Mouse (Mus musculus) lung, postnatal 25 days (tissue): ENCODE results near the gene Slc7a11.

Source experiments
- DNase-seq: peaks from one replicate; pipeline ENCODE4 v3.0.0; 2022; ENCODE audit warnings: low spot score

The Slc7a11 gene

DNA sequence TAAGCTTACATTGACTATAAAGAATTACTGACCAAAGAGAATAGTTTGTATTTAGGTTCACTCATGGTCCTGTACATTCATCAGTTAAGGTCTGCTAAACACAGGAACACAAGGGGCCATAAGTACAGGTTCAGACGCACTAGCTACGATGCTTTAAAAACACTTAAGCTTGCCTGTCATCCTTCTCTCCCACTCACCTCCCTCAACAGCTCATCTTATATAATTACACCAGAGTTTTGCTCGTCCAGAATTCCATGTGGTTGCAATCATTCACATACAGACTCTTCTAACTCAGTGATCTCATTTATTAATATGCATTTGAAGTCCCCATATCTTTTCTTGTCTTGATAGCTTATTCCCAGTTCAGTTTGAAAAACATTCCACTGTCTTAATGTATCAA is 458.6 kb downstream of the Slc7a11 start:
- DNase-seq: no peak

- no peak for DNase-seq
Measured at GRCm38 (mm10) chr3:49983429-49984268, 459.8 kb downstream of the Slc7a11 start.

GRCm38 (mm10) chr3:49973994-49974393 is 469.4 kb downstream of the Slc7a11 start:
- DNase-seq: no peak

DNA sequence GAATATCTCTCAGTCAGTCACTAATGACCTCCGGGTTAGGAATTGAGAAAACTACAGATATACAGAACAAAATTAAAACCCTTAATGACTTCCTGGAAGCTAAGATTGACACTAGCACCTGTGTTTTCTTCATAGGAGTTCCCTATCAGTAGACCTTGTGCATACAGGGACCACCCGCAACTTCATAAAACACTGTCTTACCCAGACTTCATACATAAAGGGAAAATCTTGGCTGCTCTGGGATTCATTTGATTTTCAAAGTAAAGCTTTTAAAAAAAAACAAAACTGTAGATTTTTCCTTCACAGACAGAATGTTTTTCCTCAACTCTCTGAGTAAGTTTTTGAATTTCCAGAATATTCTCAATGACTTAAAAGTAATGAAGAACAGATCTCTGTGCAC is 477.8 kb downstream of the Slc7a11 start:
- DNase-seq: no peak

DNA sequence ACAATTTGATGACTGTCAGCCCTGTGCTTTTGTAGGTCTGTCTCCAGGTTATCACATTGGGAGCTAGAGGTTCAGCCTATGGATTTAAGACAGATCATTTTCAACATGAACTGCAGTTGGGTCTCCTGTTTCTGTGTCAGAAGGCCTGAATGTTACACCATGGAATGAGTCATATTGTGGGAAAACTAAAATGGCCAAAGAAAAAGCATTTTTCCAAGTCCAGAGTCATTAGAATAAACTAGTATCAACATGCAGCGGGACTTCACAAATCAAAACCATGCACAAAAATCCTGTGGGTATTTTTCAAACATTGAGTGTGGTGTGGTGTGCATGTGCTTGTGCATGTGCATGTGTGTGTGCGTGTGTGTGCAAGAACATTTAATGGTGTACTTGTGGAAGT is 482.8 kb downstream of the Slc7a11 start:
- no peak for DNase-seq

DNA sequence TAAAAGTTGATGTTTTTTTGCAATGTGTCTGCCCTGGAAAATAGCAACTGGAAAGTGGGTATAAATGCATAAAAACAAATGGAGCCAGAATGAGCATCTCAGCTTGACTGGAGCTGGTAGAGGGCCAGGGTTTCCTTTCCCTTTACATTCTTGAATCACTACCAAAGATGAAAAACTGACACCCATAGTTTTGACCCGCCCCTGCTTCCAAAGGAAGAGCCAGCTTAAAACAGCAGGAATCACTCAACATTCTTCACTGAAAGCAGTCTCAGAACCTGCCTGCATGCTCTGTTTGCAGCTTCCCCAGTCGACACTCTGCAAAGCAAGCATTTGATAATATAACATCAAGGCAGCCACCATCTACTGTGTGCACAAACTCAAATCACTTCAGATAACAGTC is 496.6 kb downstream of the Slc7a11 start:
- peak; percentile 27 for DNase-seq

DNA sequence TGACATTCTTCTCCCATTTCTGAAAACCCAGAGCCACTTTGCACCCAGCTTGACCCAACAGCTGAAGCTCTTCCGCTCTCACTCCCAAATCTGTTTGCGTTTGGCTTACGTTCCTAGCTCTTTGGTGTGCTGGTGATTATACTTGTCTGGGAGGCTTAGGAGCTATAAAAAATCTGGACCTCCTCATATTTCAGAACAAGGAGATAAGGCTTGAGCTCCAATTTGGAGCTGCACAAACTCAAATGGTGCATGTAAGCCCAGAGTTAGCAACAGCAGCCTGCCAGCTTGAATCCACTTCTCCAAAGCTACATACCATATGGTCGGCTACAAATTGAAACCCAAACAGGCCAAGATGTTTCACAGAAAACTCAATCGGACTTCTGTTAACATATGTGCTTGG is 498.6 kb downstream of the Slc7a11 start:
- peak; percentile 44 for DNase-seq

DNA sequence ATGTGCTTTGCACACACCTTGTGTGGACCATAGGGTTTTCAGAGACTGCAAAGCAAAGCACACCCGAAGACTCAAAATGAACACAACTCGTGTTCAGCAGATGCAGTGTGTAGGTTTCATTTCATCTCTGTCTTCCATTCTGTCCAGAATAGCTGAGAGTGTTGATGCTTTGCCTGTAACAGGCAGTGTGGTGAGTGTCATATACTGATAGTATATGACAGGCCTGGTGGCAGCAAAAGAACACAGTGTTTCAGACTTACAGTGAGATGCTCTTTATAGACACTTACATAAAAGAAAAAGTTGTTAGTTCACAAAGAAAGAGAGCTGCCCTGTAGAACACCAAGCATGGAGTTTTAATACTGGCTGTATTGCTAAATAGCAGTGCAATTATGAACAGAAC is 505.8 kb downstream of the Slc7a11 start:
- DNase-seq: no peak

- no peak for DNase-seq
Measured at GRCm38 (mm10) chr3:49929496-49929895, 513.9 kb downstream of the Slc7a11 start.

GRCm38 (mm10) chr3:49928509-49929263 is 514.7 kb downstream of the Slc7a11 start:
- DNase-seq: no peak

DNA sequence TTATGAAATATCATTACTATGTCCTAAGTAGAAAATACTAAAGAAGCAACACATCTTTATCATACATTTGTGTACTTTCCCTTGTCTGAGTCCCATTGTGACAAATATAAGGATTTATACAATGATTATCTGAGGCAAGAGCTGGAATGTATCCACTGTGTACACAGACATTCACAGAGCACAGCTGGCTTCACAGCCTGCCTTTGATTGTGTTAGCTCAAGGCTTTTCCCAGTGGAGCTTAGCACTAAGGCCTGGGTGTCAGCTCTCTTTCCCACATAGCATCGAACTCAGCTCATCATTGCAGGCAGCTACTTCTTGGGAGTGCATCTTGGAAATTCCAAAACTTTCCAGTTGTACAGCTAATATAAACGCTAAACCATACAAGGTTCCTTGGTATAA is 529.5 kb downstream of the Slc7a11 start:
- DNase-seq: no peak

DNA sequence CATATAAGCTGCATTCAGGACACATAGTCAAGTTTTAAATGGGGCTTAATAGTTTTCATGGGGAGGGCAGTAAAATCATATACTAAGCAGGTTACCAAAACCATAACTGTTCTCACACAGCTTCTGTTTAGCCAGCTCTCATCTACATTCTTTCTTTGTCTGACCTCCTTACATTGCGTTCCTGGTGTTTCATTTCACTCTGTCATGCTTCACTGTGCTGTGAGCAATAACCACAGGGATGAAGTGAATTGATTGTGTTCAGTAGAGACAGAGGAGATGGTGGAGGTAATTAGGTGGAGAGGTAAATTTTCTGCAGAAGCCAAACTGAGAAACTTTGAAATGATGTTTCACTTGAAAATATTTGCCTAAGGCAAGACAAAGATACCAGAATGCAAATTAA is 532.5 kb downstream of the Slc7a11 start:
- DNase-seq: no peak

DNA sequence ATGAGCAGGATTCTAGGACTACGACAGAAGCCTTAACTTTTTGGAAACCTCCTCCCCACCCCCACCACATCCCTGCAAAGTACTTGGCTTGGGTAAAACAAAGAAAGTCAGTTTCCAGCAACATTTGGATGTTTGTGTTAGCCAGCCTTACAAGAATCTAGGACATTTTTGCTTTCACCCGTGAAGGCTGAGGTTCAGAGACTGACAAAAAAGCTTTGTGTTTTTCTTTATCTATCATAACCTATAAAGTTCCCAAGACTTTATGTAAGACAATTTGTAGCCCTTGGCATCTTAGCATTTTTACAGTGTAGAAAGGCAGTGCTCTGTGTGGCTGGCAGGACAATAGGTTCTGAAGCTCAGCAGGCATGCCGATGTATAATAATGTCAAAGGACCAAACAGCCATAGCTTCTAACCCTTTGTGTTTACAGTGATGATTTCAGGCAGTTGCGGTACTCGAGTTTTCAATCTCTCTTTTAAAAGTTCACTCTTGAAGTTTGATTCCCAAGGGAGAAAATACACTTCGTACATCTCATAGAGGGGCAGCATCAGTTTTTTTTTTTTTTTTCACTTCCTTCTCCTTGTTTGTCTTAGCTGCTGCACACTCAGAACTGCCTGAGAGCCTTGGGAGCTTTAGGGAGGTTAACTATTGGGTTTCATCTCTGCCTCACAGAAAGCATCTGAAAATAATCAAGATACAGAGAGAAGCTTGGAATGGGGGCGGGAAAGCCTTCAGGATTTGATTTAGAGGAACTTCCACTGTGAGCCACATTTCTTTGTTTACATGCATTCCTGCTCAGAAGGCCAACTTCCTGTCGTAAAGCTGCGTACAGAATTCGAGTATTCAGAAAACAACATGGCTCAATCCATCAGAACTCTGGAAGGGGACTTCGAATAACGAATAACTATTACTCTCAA is 534.7 kb downstream of the Slc7a11 start:
- no peak for DNase-seq

DNA sequence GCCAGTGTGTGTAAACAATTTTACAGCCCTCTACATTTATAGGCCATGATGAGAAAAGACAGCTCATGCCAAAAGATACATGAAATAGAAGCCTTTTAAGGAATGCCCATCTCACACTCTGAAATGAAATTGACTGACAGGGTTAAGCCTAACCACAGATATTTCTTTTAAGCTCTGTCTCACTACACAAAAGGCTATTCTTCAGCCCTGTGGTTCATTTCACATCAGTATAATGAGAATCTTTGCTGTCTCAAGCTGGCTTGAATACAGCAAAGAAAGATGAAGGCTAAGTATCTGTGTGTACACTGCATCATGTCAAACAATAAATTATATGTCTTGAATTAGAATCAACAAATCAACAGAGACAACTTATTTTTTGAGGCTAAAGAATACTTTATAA is 549.5 kb downstream of the Slc7a11 start:
- DNase-seq: no peak

- DNase-seq: no peak
Measured at GRCm38 (mm10) chr3:49887359-49887758, 556.1 kb downstream of the Slc7a11 start.

DNA sequence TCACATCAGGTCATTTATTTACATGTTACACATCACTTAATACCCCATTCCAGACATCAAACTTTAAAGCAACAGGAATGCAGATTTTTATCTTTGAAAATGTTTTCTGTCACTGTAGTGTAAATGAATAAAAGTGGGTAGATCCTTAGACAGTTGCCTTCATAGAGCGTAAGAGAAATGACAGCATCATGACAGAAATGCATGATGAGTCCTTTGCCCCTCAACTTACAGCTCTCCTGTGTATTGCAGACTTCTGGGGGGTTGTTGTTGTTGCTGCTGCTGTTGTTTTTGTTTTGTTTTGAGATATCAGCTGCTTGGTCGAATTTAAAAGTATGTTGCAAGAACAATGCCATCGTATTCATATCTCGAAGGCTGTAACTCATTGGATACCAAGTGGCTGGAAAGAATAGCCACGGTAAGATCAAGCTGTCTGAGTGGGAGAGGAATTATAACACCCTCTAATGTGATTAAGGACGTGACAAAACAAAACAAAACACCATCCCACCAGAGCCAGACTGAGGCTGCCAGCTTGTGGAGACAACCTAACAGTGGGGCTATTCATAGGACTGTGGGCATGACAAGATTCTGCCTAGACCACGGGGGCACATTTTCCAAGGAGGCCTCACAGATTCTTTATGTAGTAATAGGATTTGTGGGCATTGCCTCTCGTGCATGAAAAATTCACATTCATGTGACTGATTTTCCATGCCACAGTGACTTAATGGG is 557.0 kb downstream of the Slc7a11 start:
- DNase-seq: no peak

DNA sequence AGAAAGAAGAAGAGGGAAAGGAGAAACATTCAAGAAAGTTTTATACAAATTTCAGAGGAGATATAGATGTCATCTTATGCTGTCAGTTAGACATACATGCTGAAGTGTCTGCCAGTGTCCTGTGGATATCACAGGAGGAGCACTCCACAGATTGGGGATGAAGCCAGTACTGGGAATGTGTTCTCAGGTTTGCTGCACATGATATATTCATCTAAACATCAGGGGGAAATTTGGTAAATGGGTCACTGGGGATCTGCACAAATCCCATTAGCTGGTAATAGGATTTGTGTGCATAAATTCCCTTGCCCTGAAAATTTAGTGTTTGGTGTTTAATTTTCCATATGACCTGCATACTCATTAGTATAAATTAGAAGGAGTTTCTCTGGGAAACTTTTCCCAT is 562.9 kb downstream of the Slc7a11 start:
- DNase-seq: no peak

DNA sequence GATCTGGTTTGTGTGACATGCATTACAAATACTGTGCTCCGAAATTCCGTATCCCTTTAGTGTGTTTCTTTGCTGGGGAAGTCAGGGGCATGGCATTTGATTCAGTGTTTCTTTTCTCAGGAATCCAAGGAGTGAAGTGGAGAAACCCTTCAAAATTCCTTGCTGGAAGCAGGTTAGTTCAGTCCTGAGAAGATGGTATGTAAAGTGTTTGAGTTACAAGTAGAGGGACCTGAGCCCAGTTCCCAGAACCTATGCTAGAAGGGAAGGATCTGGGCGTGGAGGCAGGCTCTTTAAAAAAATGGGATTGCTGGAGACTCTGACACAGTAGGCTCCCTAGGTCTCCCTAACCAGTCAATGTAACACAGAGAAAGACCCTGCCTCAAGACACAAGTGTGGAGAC is 572.6 kb downstream of the Slc7a11 start:
- DNase-seq: no peak

- DNase-seq: no peak
Measured at GRCm38 (mm10) chr3:49867951-49868584, 575.3 kb downstream of the Slc7a11 start.

DNA sequence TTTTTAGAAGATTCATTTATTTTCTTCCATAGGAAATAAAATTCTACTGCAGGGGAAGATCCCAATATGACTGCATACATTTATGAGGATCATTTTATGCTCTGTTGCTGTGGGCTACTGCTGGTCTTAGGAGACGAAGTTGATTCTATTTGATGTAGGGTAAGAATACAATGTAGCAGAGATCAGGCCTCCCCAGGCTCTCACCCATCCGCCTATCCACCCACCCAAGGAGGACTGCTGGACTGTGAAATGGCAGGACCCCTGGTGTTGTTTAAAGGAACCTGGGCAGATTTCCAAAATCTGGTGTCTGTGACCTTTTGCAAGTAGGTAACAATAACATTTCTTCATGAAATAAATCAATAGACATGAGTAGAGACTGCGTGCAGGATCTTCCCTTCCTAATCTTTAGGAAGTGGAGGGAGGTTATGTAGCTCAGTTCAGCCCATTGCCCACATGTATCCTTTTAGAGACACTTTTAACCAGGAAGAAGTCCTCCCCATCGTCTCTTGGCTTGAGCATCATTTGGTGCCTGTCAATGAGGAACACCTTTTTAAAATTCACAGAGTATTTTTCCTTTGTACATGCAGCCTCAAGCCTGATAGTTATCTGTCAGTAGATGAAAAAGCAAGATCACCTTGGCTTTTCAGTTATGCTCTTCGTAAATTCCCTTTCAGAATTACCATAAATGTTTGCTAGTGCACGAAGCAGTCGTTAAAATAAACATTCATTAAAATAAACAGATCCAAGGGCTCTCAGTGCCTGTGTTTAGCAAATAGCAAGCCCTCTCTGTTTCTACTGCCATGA is 576.1 kb downstream of the Slc7a11 start:
- no peak for DNase-seq
